Mouse (Mus musculus): ENCODE data around the gene Cldn22. TPM values are rescaled to one million over a fixed set of nuclear protein-coding genes. Genes with fewer than 3 reads are reported as not detected.
"Not testable (repeated sequence)": the region's sequence is repeated elsewhere in the genome, so short reads cannot be mapped to it uniquely, and the experiment has no call there.

Cldn22 gene
- polyA plus RNA-seq, 1 experiment from 2014 or later = not detected

DNA sequence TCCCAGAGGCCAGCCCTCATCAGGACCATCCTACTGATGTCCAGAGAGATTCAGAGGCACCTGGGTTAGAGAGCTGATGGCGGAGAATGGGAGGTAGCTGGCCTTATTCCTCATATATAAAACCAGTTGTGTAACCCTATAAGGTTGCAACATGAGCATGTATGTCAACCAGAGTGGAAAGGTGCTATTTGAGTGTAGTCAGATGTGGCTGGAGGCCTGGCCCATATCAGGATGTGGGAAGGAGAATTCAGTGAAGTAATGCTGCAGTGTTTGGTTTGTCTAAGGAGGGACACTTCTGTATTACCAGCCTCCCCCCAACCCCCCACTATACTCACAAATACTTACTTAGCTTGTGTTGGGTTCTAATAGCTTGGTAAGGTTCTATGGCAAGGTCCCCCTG lies 20.0 kb upstream of the Cldn22 start:
- H3K27me3 ChIP-seq (replicated peaks) = no peaks in the 10 kb centered on the region
- no peak overlapping the region for H3K4me3 ChIP-seq
- H3K36me3 ChIP-seq = no peaks in the 10 kb centered on the region
- peaks cover 5% of the 10 kb centered on the region for H3K4me1 ChIP-seq (replicated peaks)
- H3K27ac ChIP-seq (ENCODE audit: poor library complexity, severe bottlenecking) = no peak overlapping the region
- H3K4me2 ChIP-seq = no peak overlapping the region
- ATAC-seq (ENCODE audit: insufficient number of reproducible peaks, low FRiP score) = no peak
- peaks cover 3% of the 10 kb centered on the region; the same call in 1 of the 2 replicates for H3K9me3 ChIP-seq (replicated peaks)
- 82% methylated on average over 1 of the region's 1 CpGs for WGBS
- H3K9ac ChIP-seq = no peak overlapping the region

DNA sequence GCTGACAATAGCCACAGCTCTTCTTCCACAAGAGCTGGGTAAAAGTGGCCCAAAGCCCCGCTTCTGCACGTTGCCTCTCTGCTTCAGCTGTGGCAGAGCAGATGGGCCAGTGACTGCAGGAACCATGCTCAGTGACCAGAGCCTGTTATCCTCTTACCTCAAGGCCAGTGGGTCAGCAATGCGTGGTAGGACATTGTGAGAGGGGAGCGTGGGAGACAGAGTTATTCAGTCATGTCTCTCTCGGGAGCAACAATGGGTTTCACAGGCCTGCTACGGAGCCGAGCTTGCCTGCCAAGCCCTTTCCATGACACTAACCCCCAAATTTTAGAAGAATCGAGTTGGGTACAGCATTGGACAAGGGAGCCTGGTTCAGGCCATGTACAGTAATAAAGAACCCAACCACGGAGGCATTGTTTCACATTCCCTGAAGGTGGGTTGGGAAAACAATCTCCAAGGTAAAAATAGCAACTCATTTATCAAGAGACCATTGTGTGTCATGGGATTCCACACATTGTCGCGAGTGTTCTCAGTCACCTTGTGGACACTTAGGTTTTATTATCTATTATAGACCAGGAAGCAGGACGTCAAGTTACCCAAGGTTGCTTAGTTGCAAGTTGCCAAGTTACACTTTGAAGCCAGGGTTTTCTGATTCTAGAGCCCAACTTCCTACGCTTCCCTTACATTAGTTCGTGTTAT lies 14.2 kb upstream of the Cldn22 start:
- Histone ChIP-seq H3K36me3 (no peaks in the 10 kb centered on the region), H3K9ac (no peak overlapping the region), H3K27ac (ENCODE audit: poor library complexity, severe bottlenecking) (peak overlapping the region; percentile 18; the same call in 1 of the 2 replicates), H3K4me2 (no peak overlapping the region), H3K4me1 (replicated peaks) (peaks cover 10% of the 10 kb centered on the region), H3K4me3 (no peak overlapping the region), H3K9me3 (replicated peaks) (no peaks in the 10 kb centered on the region), H3K27me3 (replicated peaks) (no peaks in the 10 kb centered on the region)
- WGBS = 62% methylated on average over 14 of the region's 14 CpGs
- ATAC-seq (ENCODE audit: insufficient number of reproducible peaks, low FRiP score) = no peak

DNA sequence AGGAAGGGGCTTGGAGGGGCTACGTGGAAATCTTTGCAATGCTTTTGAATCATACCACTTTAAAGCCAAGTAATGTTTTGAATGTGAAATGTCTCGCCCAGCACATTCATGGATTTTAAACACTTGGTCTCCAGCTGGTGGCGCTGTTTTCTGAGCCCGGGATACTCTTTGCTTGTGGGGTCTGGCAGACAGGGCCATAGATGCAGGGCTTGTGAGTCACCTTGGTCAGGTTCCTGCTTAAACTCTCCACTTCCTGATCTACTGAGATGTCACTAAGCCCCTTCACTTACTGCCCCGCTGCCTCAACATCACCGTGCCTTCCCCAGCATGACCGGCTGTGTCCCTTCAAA lies 13.6 kb upstream of the Cldn22 start:
- 72% methylated on average over 7 of the region's 7 CpGs for WGBS
- H3K27ac ChIP-seq (ENCODE audit: poor library complexity, severe bottlenecking) = no peak overlapping the region
- H3K4me3 ChIP-seq = no peak overlapping the region
- no peak overlapping the region for H3K4me2 ChIP-seq
- no peaks in the 10 kb centered on the region for H3K27me3 ChIP-seq (replicated peaks)
- ATAC-seq (ENCODE audit: insufficient number of reproducible peaks, low FRiP score) = no peak
- no peaks in the 10 kb centered on the region for H3K9me3 ChIP-seq (replicated peaks)
- H3K36me3 ChIP-seq = no peaks in the 10 kb centered on the region
- no peak overlapping the region for H3K9ac ChIP-seq
- H3K4me1 ChIP-seq (replicated peaks) = peaks cover 10% of the 10 kb centered on the region

DNA sequence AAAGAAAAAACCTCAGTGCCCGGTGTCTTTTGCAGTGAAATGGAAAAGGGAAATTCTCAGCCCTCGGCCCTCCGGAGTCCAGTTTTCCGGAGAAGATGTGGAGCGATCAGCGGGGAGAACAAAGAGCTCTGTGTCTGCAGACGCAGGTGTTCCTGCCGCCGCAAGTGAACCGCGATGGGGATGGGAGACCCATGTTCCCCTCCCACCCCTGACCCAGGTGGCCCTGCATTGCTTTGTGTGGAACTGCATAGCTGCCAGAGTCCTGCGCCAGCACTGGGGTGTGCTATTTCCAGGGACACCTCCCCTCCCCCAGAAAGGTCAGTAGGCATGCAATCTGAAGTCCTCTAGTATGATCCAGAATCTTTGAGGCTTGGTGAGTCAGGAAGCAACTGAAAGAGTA lies 13.1 kb upstream of the Cldn22 start:
- ATAC-seq (ENCODE audit: insufficient number of reproducible peaks, low FRiP score) = no peak
- 82% methylated on average over 12 of the region's 12 CpGs for WGBS
- Histone ChIP-seq H3K9me3 (replicated peaks) (no peaks in the 10 kb centered on the region), H3K27ac (ENCODE audit: poor library complexity, severe bottlenecking) (no peak overlapping the region), H3K4me2 (no peak overlapping the region), H3K36me3 (no peaks in the 10 kb centered on the region), H3K9ac (no peak overlapping the region), H3K27me3 (replicated peaks) (no peaks in the 10 kb centered on the region), H3K4me1 (replicated peaks) (peaks cover 10% of the 10 kb centered on the region), H3K4me3 (no peak overlapping the region)

DNA sequence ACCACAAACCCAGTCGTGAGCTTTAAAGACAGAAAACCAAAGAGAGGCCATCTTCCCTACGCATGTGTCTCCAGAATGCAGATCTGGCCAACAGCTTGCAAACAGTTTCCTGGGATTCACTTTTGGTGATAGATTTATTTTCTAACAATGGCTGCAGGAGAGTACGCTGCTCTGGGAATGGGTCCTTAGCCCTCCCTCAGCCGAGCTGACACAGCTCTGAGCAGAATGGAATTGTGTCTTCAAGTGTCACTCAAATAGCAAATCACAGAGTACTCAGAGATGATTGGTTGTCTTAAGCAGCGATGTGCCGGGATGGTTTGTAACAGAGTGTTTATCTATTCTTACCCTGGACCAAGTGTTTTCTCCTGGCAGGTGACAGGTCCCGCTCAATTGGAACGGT lies 5.2 kb upstream of the Cldn22 start:
- Histone ChIP-seq H3K4me3 (no peak overlapping the region), H3K4me2 (no peak overlapping the region), H3K4me1 (replicated peaks) (no peaks in the 10 kb centered on the region), H3K27me3 (replicated peaks) (no peaks in the 10 kb centered on the region), H3K27ac (ENCODE audit: poor library complexity, severe bottlenecking) (no peak overlapping the region), H3K9me3 (replicated peaks) (0 out of 2 replicates have a peak, but pooled peaks cover 3% of the 10 kb centered on the region), H3K9ac (no peak overlapping the region), H3K36me3 (no peaks in the 10 kb centered on the region)
- WGBS = 79% methylated on average over 8 of the region's 8 CpGs
- ATAC-seq (ENCODE audit: insufficient number of reproducible peaks, low FRiP score) = no peak

DNA sequence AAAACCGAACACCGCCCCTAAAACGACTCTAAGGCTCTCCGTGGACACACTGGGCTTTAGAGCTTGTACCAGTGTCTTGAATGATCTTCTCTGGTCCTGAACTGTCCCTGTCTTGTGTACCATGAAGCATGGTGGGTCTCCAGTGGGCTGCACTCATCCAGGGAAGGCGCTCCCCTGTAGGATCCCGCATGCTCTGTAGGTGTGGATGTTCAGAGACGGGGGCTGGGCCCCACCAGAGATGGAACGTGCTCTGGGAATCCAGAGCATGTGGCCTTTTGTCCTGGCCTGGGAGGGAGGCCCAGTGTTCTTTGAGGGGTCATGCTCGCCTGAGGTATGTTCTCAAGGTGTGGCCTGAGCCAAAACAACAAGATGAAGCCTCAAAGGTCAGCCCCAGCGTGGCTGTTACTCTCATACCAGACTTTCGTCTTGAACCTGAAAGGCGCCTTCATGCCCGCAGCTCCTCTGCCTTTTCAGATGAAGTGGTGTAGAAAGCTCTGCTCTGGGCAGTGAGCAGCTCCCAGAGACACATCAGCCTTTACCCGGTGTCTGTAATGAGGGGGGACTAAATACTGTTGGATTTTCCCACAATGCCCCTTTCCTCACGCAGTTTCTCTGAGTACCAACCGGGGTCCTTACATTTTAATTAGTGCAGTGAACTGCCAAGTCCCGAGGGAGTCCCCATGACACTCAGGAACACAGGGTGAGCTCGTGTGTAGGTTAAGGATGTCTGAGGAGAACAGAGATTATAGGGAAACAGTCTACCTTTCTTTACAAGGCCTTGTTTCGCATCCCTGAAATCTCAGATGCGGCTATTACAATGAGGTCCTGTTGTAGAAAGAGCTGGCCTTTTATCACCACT lies 3.1 kb upstream of the Cldn22 start:
- peaks cover 9% of the 10 kb centered on the region for H3K4me1 ChIP-seq (replicated peaks)
- no peak for ATAC-seq (ENCODE audit: insufficient number of reproducible peaks, low FRiP score)
- no peaks in the 10 kb centered on the region for H3K27me3 ChIP-seq (replicated peaks)
- H3K4me2 ChIP-seq = no peak overlapping the region
- no peaks in the 10 kb centered on the region for H3K36me3 ChIP-seq
- H3K9me3 ChIP-seq (replicated peaks) = 0 out of 2 replicates have a peak, but pooled peaks cover 3% of the 10 kb centered on the region
- H3K4me3 ChIP-seq = no peak overlapping the region
- 81% methylated on average over 20 of the region's 20 CpGs for WGBS
- H3K9ac ChIP-seq = no peak overlapping the region
- no peak overlapping the region for H3K27ac ChIP-seq (ENCODE audit: poor library complexity, severe bottlenecking)

DNA sequence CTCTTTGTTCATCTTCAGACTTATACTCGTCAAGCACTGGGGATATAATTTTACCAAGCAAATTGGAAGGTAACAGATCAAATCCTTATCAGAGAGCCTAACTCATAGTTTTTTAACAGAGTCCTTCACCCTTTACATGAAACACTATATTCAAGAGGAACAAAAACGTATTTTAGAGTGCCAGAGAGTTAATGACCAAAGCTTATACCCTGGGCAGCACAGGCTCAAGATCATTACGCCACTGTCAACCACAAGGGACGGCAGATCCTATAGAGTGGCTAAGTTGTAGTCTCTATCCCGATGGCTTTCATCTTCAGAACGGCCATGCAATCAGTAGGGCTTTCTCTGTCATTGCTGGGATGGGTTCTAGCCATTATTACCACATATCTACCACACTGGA lies 2.4 kb upstream of the Cldn22 start, which contains the start of gene Cldn24:
Gene Cldn24 (plus strand): TSS at position 301 of the 400 bp plus-strand sequence.
- H3K4me1 ChIP-seq (replicated peaks) = peaks cover 9% of the 10 kb centered on the region
- 79% methylated on average over 6 of the region's 6 CpGs for WGBS
- ATAC-seq (ENCODE audit: insufficient number of reproducible peaks, low FRiP score) = no peak

DNA sequence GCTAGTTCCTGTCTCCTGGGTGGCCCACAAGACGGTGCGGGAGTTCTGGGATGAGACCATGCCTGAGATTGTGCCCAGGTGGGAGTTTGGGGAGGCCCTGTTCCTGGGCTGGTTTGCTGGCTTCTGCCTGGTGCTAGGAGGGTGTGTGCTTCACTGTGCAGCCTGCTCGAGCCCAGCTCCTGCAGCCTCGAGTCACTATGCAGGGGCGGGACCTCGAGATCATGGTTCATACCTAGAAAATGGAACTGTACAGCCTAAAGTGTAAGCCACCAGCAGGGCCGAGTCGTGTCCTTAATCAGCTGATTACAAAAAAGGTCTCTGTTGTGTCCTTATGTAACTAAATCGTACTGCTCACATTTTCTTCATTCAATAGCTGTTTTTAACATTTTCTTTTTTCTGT lies 1.7 kb upstream of the Cldn22 start:
- 75% methylated on average over 7 of the region's 9 CpGs for WGBS

More for the DNA sequence above, 2.4 kb upstream of the Cldn22 start, which contains the start of gene Cldn24:
- Histone ChIP-seq H3K9ac (no peak within 1 kb of the TSS), H3K4me2 (no peak within 1 kb of the TSS), H3K27me3 (replicated peaks) (no peaks in the 10 kb centered on the region), H3K27ac (ENCODE audit: poor library complexity, severe bottlenecking) (no peak within 1 kb of the TSS), H3K9me3 (replicated peaks) (0 out of 2 replicates have a peak, but pooled peaks cover 3% of the 10 kb centered on the region), H3K36me3 (no peaks in the 10 kb centered on the region), H3K4me3 (no peak within 1 kb of the TSS)

DNA sequence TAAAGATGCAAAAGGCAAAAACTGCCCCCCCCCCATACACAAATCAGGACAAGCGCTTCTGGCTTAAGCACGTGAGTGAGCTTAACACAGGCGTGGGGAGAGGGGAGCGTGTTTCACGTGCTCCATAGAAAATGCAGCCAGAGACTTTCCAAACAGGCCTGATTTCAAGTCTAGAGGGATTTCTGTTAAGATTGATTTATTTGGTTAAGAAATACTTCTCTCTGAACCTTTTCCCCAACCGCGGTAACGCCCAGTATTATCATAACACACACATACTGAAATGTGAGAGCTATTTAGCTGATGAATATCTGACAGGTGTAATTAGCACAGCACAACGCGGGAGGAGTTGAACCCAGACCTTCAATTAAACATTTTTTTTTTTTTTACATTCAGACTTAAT lies 505 bp upstream of the Cldn22 start:
- no peak overlapping the region for H3K9ac ChIP-seq
- ATAC-seq (ENCODE audit: insufficient number of reproducible peaks, low FRiP score) = no peak
- peaks cover 9% of the 10 kb centered on the region for H3K4me1 ChIP-seq (replicated peaks)
- H3K4me3 ChIP-seq = no peak overlapping the region
- WGBS = 79% methylated on average over 10 of the region's 10 CpGs
- no peaks in the 10 kb centered on the region for H3K27me3 ChIP-seq (replicated peaks)
- 0 out of 2 replicates have a peak, but pooled peaks cover 3% of the 10 kb centered on the region for H3K9me3 ChIP-seq (replicated peaks)
- no peak overlapping the region for H3K4me2 ChIP-seq
- no peak overlapping the region for H3K27ac ChIP-seq (ENCODE audit: poor library complexity, severe bottlenecking)
- H3K36me3 ChIP-seq = peaks cover 15% of the 10 kb centered on the region

More for the DNA sequence above, 1.7 kb upstream of the Cldn22 start:
- not testable (repeated sequence) for H3K9me3 ChIP-seq (replicated peaks); H3K4me1 ChIP-seq (replicated peaks); H3K9ac ChIP-seq; H3K27me3 ChIP-seq (replicated peaks); H3K4me2 ChIP-seq; ATAC-seq (ENCODE audit: insufficient number of reproducible peaks, low FRiP score); H3K4me3 ChIP-seq; H3K36me3 ChIP-seq; H3K27ac ChIP-seq (ENCODE audit: poor library complexity, severe bottlenecking)

DNA sequence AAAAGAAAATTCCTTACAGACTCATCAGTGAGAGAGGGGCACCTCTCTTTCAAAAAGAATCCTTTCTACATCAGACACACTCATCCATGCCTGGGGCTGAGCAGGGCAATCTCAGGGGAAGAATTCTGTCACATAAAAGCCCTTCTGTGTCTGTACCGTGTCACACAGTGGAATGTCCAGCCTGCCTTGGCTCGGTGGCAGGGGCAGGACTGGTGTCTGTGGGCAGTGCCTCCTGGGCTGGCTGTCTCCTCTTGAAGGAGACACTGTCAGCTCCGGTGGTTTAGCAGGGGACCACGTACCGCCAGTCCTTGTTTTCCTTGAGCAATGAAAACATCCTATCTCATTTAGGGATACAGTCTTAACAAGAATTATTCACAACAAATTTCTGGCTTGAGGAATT lies 1.3 kb downstream of the Cldn22 start:
- WGBS = 22% methylated on average over 5 of the region's 5 CpGs

DNA sequence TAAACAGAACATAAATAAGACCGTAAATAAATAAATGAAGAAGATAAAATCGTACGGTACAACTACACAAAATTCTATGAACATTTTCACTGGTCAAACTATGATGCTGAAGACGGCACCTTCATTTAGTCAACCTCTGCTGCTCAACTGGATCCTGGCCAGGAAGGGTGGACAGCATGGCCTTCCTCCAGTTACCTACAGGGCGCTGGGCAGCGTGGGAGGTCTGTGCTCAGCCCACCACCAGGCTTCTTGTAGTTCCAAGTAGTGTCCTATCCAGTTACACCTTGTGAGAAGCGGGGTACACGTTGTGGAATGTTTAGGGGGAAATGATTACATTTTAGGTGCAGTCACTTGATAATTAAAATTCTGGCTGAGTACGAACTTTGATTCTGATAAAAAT lies 2.6 kb downstream of the Cldn22 start:
- no peak overlapping the region for H3K9ac ChIP-seq
- peaks cover 9% of the 10 kb centered on the region for H3K4me1 ChIP-seq (replicated peaks)
- H3K27me3 ChIP-seq (replicated peaks) = no peaks in the 10 kb centered on the region
- no peak overlapping the region for H3K4me2 ChIP-seq
- peaks cover 44% of the 10 kb centered on the region for H3K36me3 ChIP-seq
- ATAC-seq (ENCODE audit: insufficient number of reproducible peaks, low FRiP score) = no peak
- H3K4me3 ChIP-seq = no peak overlapping the region
- H3K9me3 ChIP-seq (replicated peaks) = no peaks in the 10 kb centered on the region
- H3K27ac ChIP-seq (ENCODE audit: poor library complexity, severe bottlenecking) = no peak overlapping the region
- 87% methylated on average over 9 of the region's 9 CpGs for WGBS

More for the DNA sequence above, 1.3 kb downstream of the Cldn22 start:
- Histone ChIP-seq H3K4me1 (replicated peaks) (peaks cover 9% of the 10 kb centered on the region), H3K27ac (ENCODE audit: poor library complexity, severe bottlenecking) (no peak overlapping the region), H3K9ac (no peak overlapping the region), H3K4me3 (no peak overlapping the region), H3K9me3 (replicated peaks) (no peaks in the 10 kb centered on the region), H3K4me2 (no peak overlapping the region), H3K27me3 (replicated peaks) (no peaks in the 10 kb centered on the region), H3K36me3 (peaks cover 33% of the 10 kb centered on the region)
- no peak for ATAC-seq (ENCODE audit: insufficient number of reproducible peaks, low FRiP score)
